Mouse (Mus musculus) macrophage (primary cell): ENCODE results near the gene Tarsl2. TPM values are rescaled to one million over a fixed set of nuclear protein-coding genes. Genes with fewer than 3 reads are reported as not detected.

Source experiments
- H3K27ac ChIP-seq: fragments of 350-480 bp; formaldehyde crosslinking; 2 replicates; pipeline ENCODE4 v1.9.0; 2021
- H3K36me3 ChIP-seq: fragments of 350-480 bp; formaldehyde crosslinking; 2 replicates; pipeline ENCODE4 v1.9.0; 2021; ENCODE audit errors: inconsistent target
- H3K4me3 ChIP-seq: fragments of 350-480 bp; formaldehyde crosslinking; 2 replicates; pipeline ENCODE4 v1.9.0; 2021; ENCODE audit errors: inconsistent target
- H3K79me2 ChIP-seq: fragments of 350-480 bp; formaldehyde crosslinking; 2 replicates; pipeline ENCODE4 v1.9.0; 2021; ENCODE audit errors: inconsistent target
- WGBS: methylation state at CpG from one replicate; pipeline ENCODE4 v1.1.7; 2026; ENCODE audit warnings: inconsistent platforms; ENCODE audit not compliant: missing documents; 5-methylcytosine and 5-hydroxymethylcytosine counted together
- polyA plus RNA-seq: library from polyadenylated mRNA; stranded (reverse); fragments of 250-400 nt; gene quantifications from 3 replicates; pipeline ENCODE4 v1.2.4, GENCODE M21; 2018; ENCODE audit warnings: inconsistent platforms

Tarsl2 gene
- polyA plus RNA-seq, 1 experiment from 2014 or later: 5.0 TPM

- Histone ChIP-seq H3K36me3 (no peaks in the 10 kb centered on the region), H3K27ac (no peak overlapping the region)
- WGBS: 94% methylated on average over 7 of the region's 7 CpGs
These were observed 39.6 kb downstream of the Tarsl2 start for GRCm38 (mm10) chr7:65684256-65684835.

DNA sequence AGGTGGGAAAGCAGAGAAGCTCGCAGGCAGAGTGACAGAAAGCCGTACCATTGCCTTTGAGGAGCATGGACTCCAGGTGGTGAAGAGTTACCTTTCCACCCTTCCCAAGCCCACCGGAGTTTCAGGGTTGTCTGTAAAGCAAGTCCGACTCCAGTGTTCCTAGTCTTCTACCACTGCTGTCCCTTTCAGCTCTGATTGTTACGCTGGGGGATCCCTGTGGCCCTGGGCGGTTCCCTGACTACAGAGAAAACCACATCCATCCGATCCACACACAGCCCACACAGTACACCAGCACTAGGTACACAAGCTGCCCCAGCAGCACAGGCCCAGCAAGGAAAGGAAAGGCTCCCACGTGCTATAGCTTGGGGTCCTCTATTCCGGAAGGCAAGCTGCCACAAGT, 42.0 kb downstream of the Tarsl2 start:
- 98% methylated on average over 9 of the region's 9 CpGs for WGBS
- no peak overlapping the region for H3K4me3 ChIP-seq
- H3K36me3 ChIP-seq: no peaks in the 10 kb centered on the region
- H3K27ac ChIP-seq: no peak overlapping the region
- no peaks in the 10 kb centered on the region for H3K79me2 ChIP-seq

More at GRCm38 (mm10) chr7:65684256-65684835, 39.6 kb downstream of the Tarsl2 start:
- no peaks in the 10 kb centered on the region for H3K79me2 ChIP-seq
- no peak overlapping the region for H3K4me3 ChIP-seq

DNA sequence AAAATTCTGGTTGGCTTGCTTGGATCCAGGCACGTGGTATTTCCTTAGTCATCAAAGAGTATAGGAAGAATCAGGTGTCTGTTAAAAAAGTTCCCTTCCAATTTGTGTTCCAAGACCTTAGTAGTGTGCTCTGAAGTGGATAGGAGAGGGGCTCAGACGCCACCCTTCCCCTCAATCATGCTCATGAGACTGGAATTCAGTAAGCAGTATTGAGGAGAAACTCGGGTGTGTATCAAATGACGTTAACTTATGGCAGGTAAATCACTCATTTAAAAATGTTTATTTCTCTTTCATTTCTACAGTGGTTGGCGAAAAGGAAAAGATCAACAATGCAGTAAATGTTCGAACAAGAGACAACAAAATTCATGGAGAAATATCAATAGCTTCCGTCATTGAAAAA, 46.2 kb downstream of the Tarsl2 start, which contains the start of gene Tm2d3:
Tm2d3 (plus strand) TSS at position 301 of the 400 bp plus-strand sequence.
- Histone ChIP-seq H3K4me3 (no peak within 1 kb of the TSS), H3K79me2 (peaks cover 12% of the 10 kb centered on the region), H3K27ac (no peak within 1 kb of the TSS), H3K36me3 (no peaks in the 10 kb centered on the region)
- 95% methylated on average over 7 of the region's 7 CpGs for WGBS

- H3K27ac ChIP-seq: no peak overlapping the region
- no peak overlapping the region for H3K4me3 ChIP-seq
- 98% methylated on average over 8 of the region's 8 CpGs for WGBS
- H3K36me3 ChIP-seq: peaks cover 3% of the 10 kb centered on the region; the same call in 1 of the 2 replicates
- peaks cover 12% of the 10 kb centered on the region for H3K79me2 ChIP-seq
These were observed 47.4 kb downstream of the Tarsl2 start for GRCm38 (mm10) chr7:65691929-65692605.

DNA sequence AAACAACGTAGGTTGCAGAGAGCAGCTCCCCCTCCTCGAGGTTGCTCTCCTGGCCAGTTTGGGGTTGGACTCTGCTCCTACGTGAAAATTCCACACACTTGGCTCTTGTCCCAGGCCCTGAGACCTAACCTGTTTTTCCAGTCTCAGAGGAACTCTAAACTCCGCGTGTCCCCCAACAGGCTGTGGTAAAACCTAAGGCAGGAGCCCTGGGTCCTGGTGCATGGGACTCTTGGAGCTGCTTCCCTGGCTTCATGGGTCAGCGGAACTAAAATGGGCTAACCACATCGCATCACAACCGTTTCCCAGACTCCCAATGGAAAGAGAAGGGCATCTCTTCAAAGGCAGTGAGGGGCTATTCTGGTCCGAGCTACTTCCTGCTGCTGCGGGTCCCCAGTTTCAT, 48.2 kb downstream of the Tarsl2 start:
- 16% methylated on average over 10 of the region's 10 CpGs for WGBS
- no peak overlapping the region for H3K27ac ChIP-seq

GRCm38 (mm10) chr7:65693301-65693821, 48.7 kb downstream of the Tarsl2 start:
- 0% methylated on average over 50 of the region's 52 CpGs for WGBS
- peaks cover 16% of the 10 kb centered on the region; the same call in 1 of the 2 replicates for H3K36me3 ChIP-seq
- peaks cover 12% of the 10 kb centered on the region for H3K79me2 ChIP-seq
- no peak overlapping the region for H3K27ac ChIP-seq
- peak overlapping the region; percentile 75 for H3K4me3 ChIP-seq

More for the DNA sequence above, 48.2 kb downstream of the Tarsl2 start:
- H3K79me2 ChIP-seq: peaks cover 12% of the 10 kb centered on the region
- H3K4me3 ChIP-seq: peak overlapping the region; percentile 75
- H3K36me3 ChIP-seq: peaks cover 11% of the 10 kb centered on the region; the same call in 1 of the 2 replicates

DNA sequence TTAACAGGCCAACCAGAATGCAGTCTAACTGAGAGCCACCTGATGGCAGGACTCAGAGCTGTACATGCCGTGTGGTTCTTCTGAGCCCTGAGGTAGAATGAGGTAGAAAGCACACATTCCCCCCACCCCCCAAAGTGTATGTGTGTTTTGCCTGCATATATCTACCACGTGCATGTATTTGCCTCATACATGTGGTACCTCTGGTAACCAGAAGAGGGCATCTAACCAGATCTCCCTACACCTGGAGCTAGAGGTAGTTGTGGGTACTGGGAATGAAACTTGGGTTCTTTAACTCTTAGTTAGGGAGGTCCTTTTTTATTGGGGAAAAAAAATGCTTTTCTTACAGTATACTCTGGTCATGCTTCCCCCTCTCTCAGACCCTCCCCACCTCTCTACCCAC, 51.8 kb downstream of the Tarsl2 start:
- Histone ChIP-seq H3K36me3 (peaks cover 44% of the 10 kb centered on the region; the same call in 1 of the 2 replicates), H3K4me3 (no peak overlapping the region), H3K79me2 (peaks cover 12% of the 10 kb centered on the region), H3K27ac (no peak overlapping the region)
- WGBS: 63% methylated on average over 2 of the region's 2 CpGs

DNA sequence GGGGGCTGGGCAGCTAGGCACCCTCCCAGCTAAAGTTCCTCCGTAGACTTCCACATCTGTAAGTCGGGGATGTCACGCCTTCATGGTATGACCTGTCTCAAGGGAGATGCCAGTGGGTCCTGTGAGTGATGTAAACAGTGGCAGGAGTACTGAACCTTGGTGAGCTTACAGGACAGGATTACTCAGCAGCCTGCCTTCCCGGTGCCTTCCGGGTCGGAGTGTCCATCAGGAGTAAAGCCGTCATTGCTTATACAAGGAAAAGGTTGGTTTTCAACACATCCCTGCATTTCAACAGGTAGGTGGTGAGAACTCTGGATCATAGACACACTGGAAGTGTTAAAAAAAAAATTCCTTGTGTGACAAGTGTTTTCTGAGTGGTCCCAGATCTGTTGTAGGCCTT, 57.4 kb downstream of the Tarsl2 start:
- no peaks in the 10 kb centered on the region for H3K79me2 ChIP-seq
- H3K4me3 ChIP-seq: no peak overlapping the region
- H3K36me3 ChIP-seq: peaks cover 49% of the 10 kb centered on the region; the same call in 1 of the 2 replicates
- H3K27ac ChIP-seq: no peak overlapping the region
- 92% methylated on average over 7 of the region's 7 CpGs for WGBS

DNA sequence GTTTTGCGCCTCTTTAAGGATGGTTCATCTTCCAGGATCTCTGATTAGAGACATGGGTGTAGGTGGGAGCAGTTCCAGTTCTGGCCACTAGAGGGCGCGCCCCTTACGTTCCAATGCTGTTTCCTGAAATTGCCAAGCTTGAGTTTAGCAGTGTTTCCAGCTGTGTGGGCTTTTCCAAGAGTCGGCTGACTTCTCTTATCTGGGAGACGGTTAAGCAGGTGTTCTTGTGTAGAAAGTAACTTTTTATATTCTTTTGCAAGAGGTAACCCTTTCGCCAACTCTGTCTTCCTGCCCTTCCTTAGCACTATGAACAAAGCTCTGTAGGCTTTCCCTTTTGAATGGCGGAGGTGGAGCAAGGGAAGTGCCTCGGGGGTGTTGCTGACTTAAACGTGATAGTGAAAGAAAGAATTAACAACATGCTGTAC, 60.1 kb downstream of the Tarsl2 start:
- Histone ChIP-seq H3K79me2 (no peaks in the 10 kb centered on the region), H3K4me3 (peak overlapping the region; percentile 26), H3K27ac (no peak overlapping the region), H3K36me3 (peaks cover 21% of the 10 kb centered on the region; the same call in 1 of the 2 replicates)
- 5% methylated on average over 10 of the region's 10 CpGs for WGBS

- no peaks in the 10 kb centered on the region for H3K79me2 ChIP-seq
- no peak overlapping the region for H3K4me3 ChIP-seq
- WGBS: 94% methylated on average over 1 of the region's 1 CpGs
- H3K27ac ChIP-seq: no peak overlapping the region
- H3K36me3 ChIP-seq: no peaks in the 10 kb centered on the region
These were observed 63.8 kb downstream of the Tarsl2 start for GRCm38 (mm10) chr7:65708506-65708905.

DNA sequence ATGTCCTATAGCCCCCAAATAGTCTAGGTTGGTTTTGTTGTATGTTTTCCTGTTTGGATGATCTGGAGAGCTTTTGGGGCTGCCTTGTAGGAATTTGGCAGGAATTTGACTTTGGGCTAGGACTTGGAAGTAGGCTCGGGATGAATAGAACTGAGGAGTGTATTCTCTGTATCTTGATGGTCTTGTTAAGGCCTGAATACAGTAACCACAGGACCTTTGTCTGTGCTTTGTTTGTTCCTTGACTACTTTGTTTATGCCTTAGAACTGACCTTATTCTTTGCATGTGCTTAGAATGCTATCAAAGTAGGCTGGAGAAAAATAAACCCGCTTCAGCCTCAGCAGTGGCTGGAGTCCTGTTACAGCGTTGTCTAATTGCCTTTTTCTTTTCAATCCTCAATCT, 65.6 kb downstream of the Tarsl2 start:
- H3K79me2 ChIP-seq: no peaks in the 10 kb centered on the region
- H3K27ac ChIP-seq: no peak overlapping the region
- WGBS: 96% methylated on average over 3 of the region's 3 CpGs
- no peak overlapping the region for H3K4me3 ChIP-seq
- H3K36me3 ChIP-seq: no peaks in the 10 kb centered on the region

GRCm38 (mm10) chr7:65713782-65714181, 69.1 kb downstream of the Tarsl2 start:
- Histone ChIP-seq H3K79me2 (no peaks in the 10 kb centered on the region), H3K27ac (no peak overlapping the region), H3K4me3 (no peak overlapping the region), H3K36me3 (no peaks in the 10 kb centered on the region)
- 84% methylated on average over 5 of the region's 5 CpGs for WGBS

DNA sequence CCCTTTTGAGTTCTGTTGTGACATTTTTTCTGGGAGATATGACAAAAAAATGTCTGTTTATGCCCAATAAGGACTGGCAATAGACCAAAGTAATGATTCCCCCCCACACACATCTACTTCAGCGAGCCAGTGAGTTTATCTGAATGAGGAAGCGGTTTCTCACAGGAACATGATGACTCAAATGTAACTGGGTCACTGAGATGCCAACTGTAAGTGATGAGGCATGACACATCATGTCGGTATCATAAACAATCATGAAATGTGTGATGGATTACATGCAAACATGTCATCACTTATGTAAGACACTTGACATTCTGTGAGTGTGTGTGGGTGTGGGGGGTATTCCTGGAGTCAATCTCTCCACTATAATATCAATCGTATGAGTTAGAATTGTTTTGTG, 69.6 kb downstream of the Tarsl2 start:
- H3K27ac ChIP-seq: no peak overlapping the region
- H3K4me3 ChIP-seq: no peak overlapping the region
- WGBS: 47% methylated on average over 4 of the region's 4 CpGs
- H3K79me2 ChIP-seq: no peaks in the 10 kb centered on the region
- H3K36me3 ChIP-seq: no peaks in the 10 kb centered on the region

GRCm38 (mm10) chr7:65734024-65734423, 89.3 kb downstream of the Tarsl2 start:
- no peak overlapping the region for H3K27ac ChIP-seq
- no peaks in the 10 kb centered on the region for H3K36me3 ChIP-seq
- 89% methylated on average over 2 of the region's 2 CpGs for WGBS
- no peaks in the 10 kb centered on the region for H3K79me2 ChIP-seq
- H3K4me3 ChIP-seq: no peak overlapping the region

DNA sequence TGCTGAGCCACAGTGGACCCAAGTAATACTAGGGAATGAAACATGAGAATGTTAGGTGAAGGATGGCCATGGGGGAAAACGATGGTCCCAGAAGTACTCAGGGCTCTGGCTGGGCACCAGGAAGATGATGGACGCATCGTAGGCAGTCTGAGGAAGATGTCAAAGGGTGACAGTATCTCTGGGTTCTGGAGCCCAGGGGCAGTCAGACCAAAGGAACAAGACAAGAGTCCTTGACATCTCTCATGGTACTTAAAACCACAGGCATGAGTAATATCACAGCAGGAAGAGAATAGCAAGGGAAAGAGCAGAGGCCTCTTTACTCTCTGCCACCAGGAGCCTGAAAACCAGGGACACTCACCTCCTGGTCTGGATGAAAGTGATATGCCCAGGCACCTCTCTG, 90.6 kb downstream of the Tarsl2 start:
- 94% methylated on average over 3 of the region's 3 CpGs for WGBS
- Histone ChIP-seq H3K36me3 (no peaks in the 10 kb centered on the region), H3K79me2 (no peaks in the 10 kb centered on the region), H3K27ac (no peak overlapping the region), H3K4me3 (no peak overlapping the region)
